Comparison of ENCODE assay signal across 17 mouse cellular contexts in genomic region chr6:138350587-138351345, GRCm38 (mm10).
DNase-seq lines count a peak whose midpoint lies in the region; ATAC-seq and TF ChIP-seq lines count a peak whose summit lies in the region.
"Had no signal": no experiment of that assay in that cellular context is flagged by ENCODE, and none has a peak within 500 bp of the region (broad histone marks: within the 10 kb centered on the region; RNA-seq: fewer than 3 reads in every experiment).

No protein-coding gene starts in this region.

- peaks cover 6% of the 10 kb centered on the region; the same call in 1 of the 2 replicates for H3K4me1 ChIP-seq in liver, adult 2 months (ENCODE audit: control insufficient read depth, insufficient read depth, low read length)
- peaks cover 0 to 4% of the 10 kb centered on the region in 2 experiments; a peak in 1 of 4 replicates for H3K4me1 ChIP-seq in liver, embryonic 14.5 days (replicated peaks; ENCODE audit: control insufficient read depth in 2 of 2, insufficient read depth in 2 of 2, low read length in 1 of 2)
- no peaks in the 10 kb centered on the region for H3K4me1 ChIP-seq in neural tube, embryonic 15.5 days
- no peaks in the 10 kb centered on the region for H3K4me1 ChIP-seq in forebrain, postnatal 0 days (ENCODE audit: insufficient read depth)
- H3K4me1 ChIP-seq: heart, embryonic 13.5 days; limb, embryonic 10.5 days; lung, embryonic 15.5 days; midbrain, embryonic 15.5 days had no signal

- TF ChIP-seq CTCF in liver, adult 2 months (IDR thresholded peaks at IDR 0.05; ENCODE audit: low read depth, low read length), result no peak
- no peak for TF ChIP-seq CTCF in liver, embryonic 14.5 days (IDR thresholded peaks at IDR 0.05; ENCODE audit: low read depth)
- TF ChIP-seq CTCF in forebrain, postnatal 0 days (IDR thresholded peaks at IDR 0.05; ENCODE audit: low read depth), result no peak

- H3K27me3 ChIP-seq in liver, adult 2 months (ENCODE audit: control insufficient read depth, insufficient read depth, low read length), result no peaks in the 10 kb centered on the region
- H3K27me3 ChIP-seq in liver, embryonic 14.5 days (ENCODE audit: control insufficient read depth, insufficient read depth, low read length), result no peaks in the 10 kb centered on the region
- H3K27me3 ChIP-seq in neural tube, embryonic 15.5 days (replicated peaks), result no peaks in the 10 kb centered on the region
- H3K27me3 ChIP-seq in forebrain, postnatal 0 days (ENCODE audit: insufficient read depth, low read length), result no peaks in the 10 kb centered on the region
- H3K27me3 ChIP-seq: heart, embryonic 13.5 days; lung, embryonic 15.5 days; midbrain, embryonic 15.5 days; Patski had no signal

- TF ChIP-seq EP300 in liver, embryonic 14.5 days (IDR thresholded peaks at IDR 0.05; ENCODE audit: low read depth), result no peak

- DNase-seq in kidney, adult 9 months, result peak; percentile 26
- DNase-seq in kidney, postnatal 4 days, result no peak
- DNase-seq in liver, adult 2 months (ENCODE audit: extremely low read depth, low read depth, low spot score), result peak; percentile 89
- no peak for DNase-seq in liver
- peak in 2 of 3 experiments; percentile 1 to 12 for DNase-seq in liver, embryonic 14.5 days (ENCODE audit: low read depth in 3 of 3, low spot score in 3 of 3)
- DNase-seq in telencephalon, adult 2 months (ENCODE audit: low read depth, low spot score), result peak; percentile 41
- DNase-seq in forebrain, postnatal 0 days, result no peak
- DNase-seq: B cell, adult 2 months; cerebellum, adult 11 months; heart, postnatal 4 days; spleen, adult 18-20 months had no signal

- 37% methylated on average over 3 of the region's 3 CpGs for WGBS in liver, adult 2 months
- 58% methylated on average over 3 of the region's 3 CpGs for WGBS in liver, embryonic 14.5 days (ENCODE audit: insufficient replicate concordance)
- 85% methylated on average over 3 of the region's 3 CpGs for WGBS in neural tube, embryonic 15.5 days
- 83% methylated on average over 3 of the region's 3 CpGs for WGBS in forebrain, postnatal 0 days

- no peaks in the 10 kb centered on the region for H3K36me3 ChIP-seq in liver, adult 2 months (ENCODE audit: control insufficient read depth, insufficient read depth, low read length)
- H3K36me3 ChIP-seq in liver, embryonic 14.5 days (replicated peaks; ENCODE audit: control insufficient read depth, insufficient read depth, low read depth), result no peaks in the 10 kb centered on the region
- no peaks in the 10 kb centered on the region for H3K36me3 ChIP-seq in neural tube, embryonic 15.5 days
- H3K36me3 ChIP-seq in forebrain, postnatal 0 days (ENCODE audit: insufficient read depth), result no peaks in the 10 kb centered on the region
- H3K36me3 ChIP-seq: heart, embryonic 13.5 days; limb, embryonic 10.5 days; lung, embryonic 15.5 days; midbrain, embryonic 15.5 days had no signal

- no peaks in the 10 kb centered on the region for H3K79me2 ChIP-seq in liver, adult 2 months (ENCODE audit: control insufficient read depth, insufficient read depth, low read length)

- no peak overlapping the region for H3K4me3 ChIP-seq in liver, adult 2 months (ENCODE audit: insufficient read depth, low read depth, low read length)
- H3K4me3 ChIP-seq in liver, embryonic 14.5 days (ENCODE audit: insufficient read depth in 1 of 2, low read depth in 2 of 2, low read length in 2 of 2), result no peak overlapping the region
- no peak overlapping the region for H3K4me3 ChIP-seq in neural tube, embryonic 15.5 days (replicated peaks)
- H3K4me3 ChIP-seq in forebrain, postnatal 0 days (ENCODE audit: low read depth, low read length), result no peak overlapping the region
- H3K4me3 ChIP-seq: heart, embryonic 13.5 days; limb, embryonic 10.5 days; lung, embryonic 15.5 days; midbrain, embryonic 15.5 days had no signal

- H3K4me2 ChIP-seq in liver, embryonic 14.5 days (ENCODE audit: low read depth), result no peak overlapping the region
- H3K4me2 ChIP-seq in neural tube, embryonic 15.5 days, result no peak overlapping the region
- H3K4me2 ChIP-seq in forebrain, postnatal 0 days (ENCODE audit: low read depth), result no peak overlapping the region
- H3K4me2 ChIP-seq: heart, embryonic 13.5 days; lung, embryonic 15.5 days; midbrain, embryonic 15.5 days had no signal

- 0 out of 2 replicates have a peak overlapping the region, but pooled peaks have one; percentile 16 for H3K27ac ChIP-seq in liver, adult 2 months (replicated peaks; ENCODE audit: insufficient read depth, low read depth, low read length)
- no peak overlapping the region; the same call in 1 of the 2 replicates for H3K27ac ChIP-seq in liver, embryonic 14.5 days
- H3K27ac ChIP-seq in neural tube, embryonic 15.5 days (replicated peaks), result no peak overlapping the region
- no peak overlapping the region for H3K27ac ChIP-seq in forebrain, postnatal 0 days (ENCODE audit: low read depth, low read length)
- H3K27ac ChIP-seq: heart, embryonic 13.5 days; limb, embryonic 10.5 days; lung, embryonic 15.5 days; midbrain, embryonic 15.5 days had no signal

- peak; percentile 74 for ATAC-seq in liver, embryonic 14.5 days (ENCODE audit: insufficient read depth)
- no peak for ATAC-seq in neural tube, embryonic 15.5 days (ENCODE audit: low FRiP score)
- no peak for ATAC-seq in forebrain, postnatal 0 days
- ATAC-seq: midbrain, embryonic 15.5 days; Patski had no signal

- no peak overlapping the region for H3K9ac ChIP-seq in liver, adult 2 months (ENCODE audit: low read depth, low read length)
- H3K9ac ChIP-seq in liver, embryonic 14.5 days (replicated peaks), result no peak overlapping the region
- no peak overlapping the region for H3K9ac ChIP-seq in neural tube, embryonic 15.5 days (replicated peaks)
- no peak overlapping the region for H3K9ac ChIP-seq in forebrain, postnatal 0 days
- H3K9ac ChIP-seq: heart, embryonic 13.5 days; lung, embryonic 15.5 days; midbrain, embryonic 15.5 days had no signal

- TF ChIP-seq POLR2A in liver, adult 2 months (IDR thresholded peaks at IDR 0.05; ENCODE audit: extremely low read depth, insufficient read depth, low read length), result no peak

- H3K9me3 ChIP-seq in liver, embryonic 14.5 days (ENCODE audit: control insufficient read depth, low read length), result no peaks in the 10 kb centered on the region
- no peaks in the 10 kb centered on the region for H3K9me3 ChIP-seq in neural tube, embryonic 15.5 days (replicated peaks)
- no peaks in the 10 kb centered on the region for H3K9me3 ChIP-seq in forebrain, postnatal 0 days (ENCODE audit: low read length)
- H3K9me3 ChIP-seq: heart, embryonic 13.5 days; limb, embryonic 10.5 days; lung, embryonic 15.5 days; midbrain, embryonic 15.5 days had no signal

Comparison
In these comparisons a context has a peak if more than half of its experiments do, and no peak if none do; other contexts are left out.
1. DNase-seq: peak in kidney, adult 9 months (single experiment), liver, adult 2 months (single experiment), liver, embryonic 14.5 days (2 of 3) and telencephalon, adult 2 months (single experiment); none in kidney, postnatal 4 days (0 of 2), liver (single experiment) and forebrain, postnatal 0 days (single experiment).